Mouse (Mus musculus) intestine, embryonic 15.5 days (tissue): Measurements from ENCODE around the gene Rpl36. TPM values are rescaled to one million over a fixed set of nuclear protein-coding genes. Genes with fewer than 3 reads are reported as not detected.
A peak's percentile ranks its signal among the peaks of the same experiment; 100 is the strongest.

Source experiments
- ATAC-seq: fragments of 200-750 bp; cut with Nextera tagmentation; 2 replicates; pipeline ENCODE4 v1.8.0; 2017; ENCODE audit warnings: moderate TSS enrichment, moderate library complexity
- H3K27ac ChIP-seq: fragments of 300-500 bp; sonication (generic); 2 replicates; pipeline ENCODE4 v1.5.1; 2015; ENCODE audit warnings: mild to moderate bottlenecking, inconsistent platforms
- H3K27me3 ChIP-seq: fragments of 300-500 bp; sonication (generic); replicated peaks from 2 replicates; pipeline ENCODE4 v1.6.1; 2015; ENCODE audit warnings: inconsistent platforms
- H3K36me3 ChIP-seq: fragments of 300-500 bp; sonication (generic); 2 replicates; pipeline ENCODE4 v1.6.1; 2015; ENCODE audit warnings: inconsistent platforms
- H3K4me1 ChIP-seq: fragments of 300-500 bp; sonication (generic); replicated peaks from 2 replicates; pipeline ENCODE4 v1.6.1; 2015; ENCODE audit warnings: inconsistent platforms
- H3K4me2 ChIP-seq: fragments of 300-500 bp; sonication (generic); replicated peaks from 2 replicates; pipeline ENCODE4 v1.6.1; 2015; ENCODE audit warnings: mild to moderate bottlenecking, inconsistent platforms
- H3K4me3 ChIP-seq: fragments of 300-500 bp; sonication (generic); replicated peaks from 2 replicates; pipeline ENCODE4 v1.5.1; 2015; ENCODE audit warnings: inconsistent platforms
- H3K9ac ChIP-seq: fragments of 300-500 bp; sonication (generic); 2 replicates; pipeline ENCODE4 v1.6.1; 2015; ENCODE audit warnings: inconsistent platforms
- H3K9me3 ChIP-seq: fragments of 300-500 bp; sonication (generic); 2 replicates; pipeline ENCODE4 v1.6.1; 2016; ENCODE audit warnings: inconsistent platforms
- WGBS: fragments of 180-500 bp; shearing (Covaris S2); methylation state at CpG from one replicate; pipeline ENCODE4 v1.1.7; 2015; 5-methylcytosine and 5-hydroxymethylcytosine counted together
- polyA plus RNA-seq: library from polyadenylated mRNA; unstranded; fragments of >200 nt; fragmentation: Nextera tagmentation; extraction: Ambion mirVana; gene quantifications from 2 replicates; pipeline ENCODE4 v1.2.1, GENCODE M21; 2015

Rpl36 gene
- 1,919 and 1,958 TPM in 2 replicates for polyA plus RNA-seq

DNA sequence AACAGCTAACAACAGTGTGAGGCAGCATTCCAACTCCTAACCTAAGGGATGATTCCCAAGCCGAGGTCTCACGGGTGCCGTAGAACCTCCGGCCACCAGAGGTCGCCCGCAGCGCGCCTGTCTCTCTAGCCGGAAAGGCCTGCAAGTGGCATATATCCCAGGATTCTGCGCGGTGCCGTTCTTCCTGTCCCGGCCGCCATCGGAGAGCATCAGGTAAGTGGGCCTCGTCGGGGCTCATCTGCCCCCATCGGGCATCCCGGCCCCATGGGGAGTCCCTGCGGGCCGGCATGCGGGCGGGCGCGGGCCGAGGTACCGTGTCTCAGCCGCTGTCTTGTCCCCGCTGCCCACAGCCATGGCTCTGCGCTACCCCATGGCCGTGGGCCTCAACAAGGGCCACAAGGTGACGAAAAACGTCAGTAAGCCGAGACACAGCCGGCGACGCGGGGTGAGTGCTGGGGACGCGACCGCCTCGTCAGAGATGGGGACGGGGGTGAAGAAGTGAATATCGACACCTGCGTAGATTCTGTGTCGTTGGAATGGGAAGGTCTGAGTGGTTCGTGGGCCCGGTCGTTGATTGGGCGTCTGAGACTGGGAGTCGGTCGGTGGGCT lies at the start of gene Rpl36:
Gene Rpl36, plus strand, starts transcription at position 181 of the 609 bp plus-strand sequence.
- Histone ChIP-seq H3K27ac (peak within 1 kb of the TSS; percentile 88), H3K27me3 (no peaks in the 10 kb centered on the region), H3K4me3 (peak within 1 kb of the TSS; percentile 74), H3K4me2 (peak within 1 kb of the TSS; percentile 85), H3K9ac (peak within 1 kb of the TSS; percentile 77), H3K4me1 (peaks cover 31% of the 10 kb centered on the region), H3K36me3 (peaks cover 33% of the 10 kb centered on the region), H3K9me3 (no peaks in the 10 kb centered on the region)
- peak; percentile 56 for ATAC-seq
- under 1% methylated on average over 52 of the region's 52 CpGs for WGBS

DNA sequence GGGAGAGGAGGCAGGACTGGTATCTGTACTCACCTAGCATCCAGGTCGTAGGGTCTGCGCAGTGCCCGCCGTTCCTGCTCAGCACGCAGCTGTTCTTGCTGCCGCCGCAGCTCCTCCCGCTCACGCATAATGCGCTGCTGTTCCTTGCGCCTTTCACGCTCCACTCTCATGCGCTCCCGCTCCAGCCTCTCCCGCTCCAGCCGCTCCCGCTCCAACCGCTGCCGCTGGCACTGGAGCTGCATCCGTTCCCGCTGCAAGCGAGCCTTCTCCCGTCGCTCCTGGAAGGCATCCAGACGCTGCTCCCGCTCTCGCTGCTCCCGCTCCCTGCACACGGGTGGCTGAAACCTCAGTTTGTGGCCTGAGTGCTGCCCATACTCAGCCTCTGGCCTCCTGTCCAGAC lies 46.9 kb upstream of the Rpl36 start:
- Histone ChIP-seq H3K4me2 (no peak overlapping the region), H3K27ac (no peak overlapping the region)
- 93% methylated on average over 29 of the region's 29 CpGs for WGBS

GRCm38 (mm10) chr17:56566918-56567317 lies 46.3 kb upstream of the Rpl36 start:
- 96% methylated on average over 5 of the region's 5 CpGs for WGBS
- Histone ChIP-seq H3K27ac (no peak overlapping the region), H3K4me2 (no peak overlapping the region), H3K36me3 (peaks cover 93% of the 10 kb centered on the region), H3K4me3 (no peak overlapping the region), H3K27me3 (no peaks in the 10 kb centered on the region), H3K9ac (no peak overlapping the region), H3K4me1 (no peaks in the 10 kb centered on the region), H3K9me3 (no peaks in the 10 kb centered on the region)
- no peak for ATAC-seq

More for the DNA sequence above, 46.9 kb upstream of the Rpl36 start:
- H3K9ac ChIP-seq, result no peak overlapping the region
- ATAC-seq, result no peak
- no peaks in the 10 kb centered on the region for H3K27me3 ChIP-seq
- no peak overlapping the region for H3K4me3 ChIP-seq
- H3K9me3 ChIP-seq, result no peaks in the 10 kb centered on the region
- H3K36me3 ChIP-seq, result peaks cover 93% of the 10 kb centered on the region
- H3K4me1 ChIP-seq, result no peaks in the 10 kb centered on the region

DNA sequence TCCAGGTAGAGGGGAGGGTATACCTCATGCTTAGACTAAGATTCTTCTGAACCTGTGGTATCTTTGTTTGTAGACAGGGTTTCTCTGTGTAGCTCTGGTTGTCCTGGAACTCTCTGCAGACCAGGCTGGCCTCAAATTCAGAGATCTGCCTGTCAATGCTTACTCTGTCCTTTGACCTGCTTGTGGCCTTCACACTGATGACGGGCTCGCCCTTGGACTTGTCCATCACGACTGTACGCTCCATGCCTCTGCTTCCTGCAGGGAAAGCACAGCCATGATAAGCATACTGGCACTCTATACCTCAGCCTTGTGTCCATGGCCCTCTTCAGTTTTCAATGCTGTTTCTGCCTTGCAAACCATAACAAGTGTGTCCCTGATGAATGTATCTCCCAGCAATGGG lies 45.8 kb upstream of the Rpl36 start:
- Histone ChIP-seq H3K4me1 (0 out of 2 replicates have a peak, but pooled peaks cover under 1% of the 10 kb centered on the region), H3K4me3 (no peak overlapping the region), H3K9ac (no peak overlapping the region), H3K27ac (no peak overlapping the region), H3K9me3 (no peaks in the 10 kb centered on the region), H3K27me3 (no peaks in the 10 kb centered on the region), H3K4me2 (no peak overlapping the region), H3K36me3 (peaks cover 88% of the 10 kb centered on the region)
- no peak for ATAC-seq
- WGBS, result 91% methylated on average over 4 of the region's 4 CpGs

GRCm38 (mm10) chr17:56570287-56570686 lies 42.9 kb upstream of the Rpl36 start:
- Histone ChIP-seq H3K9me3 (no peaks in the 10 kb centered on the region), H3K36me3 (peaks cover 84% of the 10 kb centered on the region), H3K4me3 (no peak overlapping the region), H3K27ac (no peak overlapping the region), H3K9ac (no peak overlapping the region), H3K27me3 (no peaks in the 10 kb centered on the region), H3K4me1 (0 out of 2 replicates have a peak, but pooled peaks cover 7% of the 10 kb centered on the region), H3K4me2 (no peak overlapping the region)
- ATAC-seq, result no peak
- 91% methylated on average over 4 of the region's 4 CpGs for WGBS

DNA sequence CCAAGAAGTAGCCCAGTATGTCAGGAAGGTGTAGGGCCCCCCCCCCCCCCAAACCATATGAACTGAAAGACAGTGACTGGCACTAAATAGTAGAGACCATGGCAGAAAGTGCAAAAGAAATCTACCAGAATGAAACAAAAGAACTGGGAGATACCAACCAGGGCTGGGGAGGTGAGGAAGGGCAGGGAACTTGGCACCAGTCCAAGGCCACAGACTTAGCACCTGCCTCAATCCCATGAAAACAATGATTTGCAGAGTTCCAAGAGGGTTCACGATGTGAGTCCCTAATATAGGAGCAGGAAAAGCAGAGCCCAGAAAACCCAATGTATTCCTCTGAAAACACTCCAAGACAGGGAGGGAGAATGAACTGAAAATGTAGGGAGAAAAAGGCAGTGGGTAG lies 41.1 kb upstream of the Rpl36 start:
- ATAC-seq, result 0 out of 2 replicates have a peak, but pooled peaks have one; percentile 61

DNA sequence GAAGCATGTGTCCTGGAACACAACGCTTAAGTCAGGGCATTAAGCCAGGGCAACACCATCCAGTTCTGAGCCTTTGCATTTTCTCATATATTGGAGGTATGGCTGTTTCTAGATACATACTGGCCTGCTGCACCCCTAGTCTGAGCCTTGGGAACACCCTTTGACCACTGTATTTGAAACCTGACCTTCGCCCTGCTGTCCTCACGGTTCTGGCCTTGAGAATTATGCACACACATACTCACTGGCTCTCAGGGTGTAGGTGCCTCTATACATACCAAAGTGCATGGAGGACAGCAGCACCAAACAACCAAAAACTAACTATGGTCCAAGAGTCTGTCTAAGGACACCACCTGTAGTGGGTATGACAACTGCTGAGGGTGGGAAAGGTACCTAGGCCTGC lies 40.3 kb upstream of the Rpl36 start:
- ATAC-seq, result peak; percentile 60
- Histone ChIP-seq H3K27me3 (no peaks in the 10 kb centered on the region), H3K4me3 (no peak overlapping the region), H3K9ac (no peak overlapping the region), H3K9me3 (no peaks in the 10 kb centered on the region), H3K36me3 (peaks cover 75% of the 10 kb centered on the region), H3K27ac (no peak overlapping the region), H3K4me2 (no peak overlapping the region), H3K4me1 (0 out of 2 replicates have a peak, but pooled peaks cover 7% of the 10 kb centered on the region)
- WGBS, result 80% methylated on average over 3 of the region's 3 CpGs

More for the DNA sequence above, 41.1 kb upstream of the Rpl36 start:
- H3K9me3 ChIP-seq, result no peaks in the 10 kb centered on the region
- H3K27me3 ChIP-seq, result no peaks in the 10 kb centered on the region
- 40% methylated on average over 1 of the region's 1 CpGs for WGBS
- no peak overlapping the region for H3K27ac ChIP-seq
- H3K4me3 ChIP-seq, result no peak overlapping the region
- no peak overlapping the region for H3K9ac ChIP-seq
- 0 out of 2 replicates have a peak, but pooled peaks cover 7% of the 10 kb centered on the region for H3K4me1 ChIP-seq
- peaks cover 77% of the 10 kb centered on the region for H3K36me3 ChIP-seq
- no peak overlapping the region for H3K4me2 ChIP-seq

DNA sequence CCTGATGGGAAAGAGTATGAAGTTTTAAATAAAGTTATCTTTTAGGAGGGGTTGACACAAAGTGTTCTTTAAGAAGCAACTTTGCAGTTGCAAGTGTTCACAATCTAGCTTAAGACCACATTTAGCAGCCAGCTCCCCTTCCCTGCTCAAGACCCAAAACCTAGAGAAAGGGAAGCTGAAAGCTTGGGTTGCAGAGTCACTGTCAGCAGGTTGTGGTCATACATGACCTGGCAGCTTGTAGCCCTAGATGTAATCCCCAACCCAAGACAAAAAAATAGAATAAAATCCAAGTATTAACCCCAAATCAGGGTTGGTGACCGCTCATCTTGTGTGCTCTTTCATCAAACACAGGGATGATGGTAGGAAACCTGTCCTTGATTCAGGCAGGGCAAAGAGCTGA lies 30.1 kb upstream of the Rpl36 start:
- Histone ChIP-seq H3K9ac (peak overlapping the region; percentile 89), H3K9me3 (no peaks in the 10 kb centered on the region), H3K27me3 (no peaks in the 10 kb centered on the region), H3K4me1 (peaks cover 41% of the 10 kb centered on the region), H3K36me3 (peaks cover 42% of the 10 kb centered on the region), H3K27ac (no peak overlapping the region), H3K4me2 (peak overlapping the region; percentile 76), H3K4me3 (peak overlapping the region; percentile 87)
- no peak for ATAC-seq
- WGBS, result 71% methylated on average over 1 of the region's 1 CpGs

DNA sequence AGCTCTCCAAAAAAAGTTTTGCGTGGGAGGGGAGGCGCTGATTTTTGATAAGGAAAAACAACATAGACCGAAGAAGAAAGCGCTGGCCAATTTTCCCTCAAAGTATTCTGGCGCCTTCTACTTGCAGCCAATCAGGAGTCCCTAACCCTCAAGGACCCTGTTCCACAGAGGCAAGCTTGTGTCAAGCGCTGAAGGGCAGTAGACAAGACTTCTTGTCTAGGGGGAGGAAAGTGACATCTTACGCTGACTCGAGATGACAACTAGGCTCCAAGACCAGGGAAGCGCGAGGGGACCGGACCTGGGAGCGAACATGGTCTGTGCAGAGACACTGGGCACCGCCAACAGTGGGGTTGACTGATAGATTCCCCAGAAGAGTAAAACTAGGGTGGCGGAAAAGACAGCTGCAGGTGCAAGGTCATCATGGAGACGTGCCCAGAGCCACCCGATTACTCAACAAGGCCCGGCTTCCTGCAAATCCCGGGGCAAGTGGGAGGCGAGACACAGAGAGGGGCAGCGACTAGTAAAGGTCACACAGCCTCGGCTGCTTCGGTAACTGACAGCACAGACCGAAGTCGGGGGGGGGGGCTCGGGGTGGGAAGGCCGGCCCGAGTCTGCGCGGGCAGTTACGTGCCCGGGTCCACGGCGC lies 29.5 kb upstream of the Rpl36 start:
- peak overlapping the region; percentile 76 for H3K4me2 ChIP-seq
- H3K4me1 ChIP-seq, result peaks cover 43% of the 10 kb centered on the region
- H3K27me3 ChIP-seq, result no peaks in the 10 kb centered on the region
- H3K4me3 ChIP-seq, result peak overlapping the region; percentile 87
- 2% methylated on average over 33 of the region's 33 CpGs for WGBS
- H3K27ac ChIP-seq, result peak overlapping the region; percentile 97
- H3K36me3 ChIP-seq, result peaks cover 41% of the 10 kb centered on the region
- peak overlapping the region; percentile 89 for H3K9ac ChIP-seq
- peak; percentile 0; the same call in 1 of the 2 replicates for ATAC-seq
- H3K9me3 ChIP-seq, result no peaks in the 10 kb centered on the region

DNA sequence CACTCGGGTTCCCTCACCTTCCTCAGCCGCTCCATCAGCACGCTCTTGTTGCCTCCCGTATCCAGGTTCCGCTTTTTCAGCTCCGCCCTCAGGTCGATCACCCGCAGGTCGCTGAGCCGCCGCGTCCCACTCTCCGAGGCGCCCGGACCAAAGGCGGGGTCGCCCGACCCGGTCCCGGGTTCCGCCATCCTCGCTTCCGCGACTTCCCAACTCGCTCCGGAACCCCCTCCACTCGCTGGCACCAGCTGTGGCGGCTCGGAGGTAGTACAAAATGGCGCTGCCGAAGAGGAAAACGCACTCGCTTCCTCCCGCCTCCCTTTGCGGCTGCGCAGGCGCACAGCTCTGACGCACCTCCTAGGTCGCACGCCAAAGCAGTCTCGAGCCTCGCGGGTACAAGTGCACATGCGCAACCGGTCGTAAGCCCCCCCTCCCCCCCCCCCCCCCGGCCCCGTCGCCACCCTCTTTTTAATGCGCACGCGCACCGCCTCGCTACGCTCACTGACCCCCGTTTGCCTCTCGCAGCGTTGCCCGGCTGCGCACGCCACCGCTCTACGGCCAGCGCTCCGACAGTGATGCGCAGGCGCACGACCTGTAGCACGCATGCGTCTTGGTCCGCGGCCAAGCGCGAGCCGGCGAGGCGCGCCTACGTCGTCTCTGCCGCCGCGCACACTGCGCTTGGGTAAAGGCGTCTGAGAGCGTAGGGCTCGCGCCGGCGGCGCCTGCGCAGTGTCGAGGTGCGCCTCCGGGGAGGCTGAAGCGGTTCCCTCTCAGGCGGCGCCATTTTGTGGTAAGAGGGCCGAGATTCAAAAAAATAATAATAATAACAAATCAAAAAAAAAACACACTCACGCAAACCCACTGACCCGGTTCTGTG lies 28.7 kb upstream of the Rpl36 start, which contains the start of the genes Safb2 and Safb:
Gene Safb2, minus strand, starts transcription at position 329 of the 874 bp plus-strand sequence.
Gene Safb, plus strand, starts transcription at position 569 of the 874 bp plus-strand sequence.
- peaks cover 43% of the 10 kb centered on the region for H3K4me1 ChIP-seq
- H3K27me3 ChIP-seq, result no peaks in the 10 kb centered on the region
- peaks cover 43% of the 10 kb centered on the region for H3K36me3 ChIP-seq
- H3K4me2 ChIP-seq, result peak within 1 kb of the TSS; percentile 79
- under 1% methylated on average over 97 of the region's 101 CpGs for WGBS
- H3K9ac ChIP-seq, result peak within 1 kb of the TSS; percentile 89
- H3K27ac ChIP-seq, result peak within 1 kb of the TSS; percentile 97
- no peaks in the 10 kb centered on the region for H3K9me3 ChIP-seq
- ATAC-seq, result peak; percentile 96
- peak within 1 kb of the TSS; percentile 87 for H3K4me3 ChIP-seq

DNA sequence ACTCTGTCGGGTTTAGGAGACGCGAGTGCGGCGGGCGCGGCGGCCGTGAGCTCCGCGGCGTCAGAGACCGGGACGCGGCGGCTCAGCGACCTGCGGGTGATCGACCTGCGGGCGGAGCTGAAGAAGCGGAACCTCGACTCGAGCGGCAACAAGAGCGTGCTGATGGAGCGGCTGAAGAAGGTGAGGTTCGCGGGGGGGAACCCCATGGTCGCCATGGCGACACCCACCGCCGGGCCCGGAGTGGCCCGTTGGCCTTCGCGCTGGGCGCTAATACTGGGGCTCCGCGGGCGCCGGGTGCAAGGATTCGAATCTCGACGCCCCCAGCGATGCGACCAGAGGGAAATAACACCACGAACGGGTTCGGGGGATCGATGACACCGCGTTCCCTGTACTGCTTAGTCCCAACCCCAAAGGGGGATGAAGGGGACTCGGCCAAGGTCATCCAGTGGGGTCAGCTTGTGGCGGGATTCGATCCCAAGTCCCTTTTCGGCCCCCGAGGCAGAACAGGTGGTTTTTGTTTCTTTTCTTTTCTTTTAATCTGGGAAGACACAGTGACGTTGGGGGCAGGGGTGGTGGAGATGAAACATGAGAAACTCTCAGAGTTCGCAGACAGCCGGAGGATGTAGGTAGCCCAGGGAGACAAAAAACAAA lies 27.9 kb upstream of the Rpl36 start:
- H3K4me3 ChIP-seq, result peak overlapping the region; percentile 87
- peak overlapping the region; percentile 69 for H3K9ac ChIP-seq
- no peaks in the 10 kb centered on the region for H3K9me3 ChIP-seq
- no peaks in the 10 kb centered on the region for H3K27me3 ChIP-seq
- H3K4me1 ChIP-seq, result peaks cover 45% of the 10 kb centered on the region
- H3K36me3 ChIP-seq, result peaks cover 44% of the 10 kb centered on the region
- under 1% methylated on average over 61 of the region's 61 CpGs for WGBS
- H3K27ac ChIP-seq, result peak overlapping the region; percentile 95
- peak overlapping the region; percentile 79 for H3K4me2 ChIP-seq
- ATAC-seq, result peak; percentile 29
